Mouse (Mus musculus): Measurements from ENCODE around the gene Snupn. TPM values are rescaled to one million over a fixed set of nuclear protein-coding genes. Genes with fewer than 3 reads are reported as not detected.

The Snupn gene
- polyA plus RNA-seq, 1 experiment = 7.7 TPM

- H3K79me2 ChIP-seq (ENCODE audit: control insufficient read depth, insufficient read depth) = no peaks in the 10 kb centered on the region
Measured at GRCm38 (mm10) chr9:56953562-56953961, 2.9 kb downstream of the Snupn start.

GRCm38 (mm10) chr9:56956966-56957675 lies 6.4 kb downstream of the Snupn start:
- H3ac ChIP-seq (ENCODE audit: control insufficient read depth, insufficient read length, low read depth) = no peak overlapping the region
- no peaks in the 10 kb centered on the region for H3K79me2 ChIP-seq (ENCODE audit: control insufficient read depth, insufficient read depth)
- no peak for TF ChIP-seq USF1 (IDR thresholded peaks at IDR 0.05; ENCODE audit: low read depth)
- TF ChIP-seq MAX (IDR thresholded peaks at IDR 0.05) = no peak
- TF ChIP-seq MYOG (IDR thresholded peaks at IDR 0.05; ENCODE audit: control insufficient read depth, extremely low read depth, insufficient read length) = no peak
- no peak for TF ChIP-seq FOSL1 (IDR thresholded peaks at IDR 0.05; ENCODE audit: insufficient read depth, low read length, poor library complexity, severe bottlenecking)
- TF ChIP-seq CEBPB (IDR thresholded peaks at IDR 0.05; ENCODE audit: low read depth) = no peak
- no peak for TF ChIP-seq CTCF (IDR thresholded peaks at IDR 0.05; ENCODE audit: control insufficient read depth, insufficient read depth, insufficient read length)
- no peak for TF ChIP-seq MYOD1 (IDR thresholded peaks at IDR 0.05; ENCODE audit: control insufficient read depth, insufficient read length, low read depth)
- no peaks in the 10 kb centered on the region for H3K27me3 ChIP-seq (ENCODE audit: control insufficient read depth, insufficient read depth, insufficient read length)
- H3K79me3 ChIP-seq (ENCODE audit: low read depth) = no peaks in the 10 kb centered on the region
- H3K36me3 ChIP-seq (ENCODE audit: control insufficient read depth, insufficient read depth) = peaks cover 5% of the 10 kb centered on the region
- no peak overlapping the region for H3K4me3 ChIP-seq (ENCODE audit: insufficient read depth, poor library complexity, severe bottlenecking)

More at GRCm38 (mm10) chr9:56953562-56953961, 2.9 kb downstream of the Snupn start:
- TF ChIP-seq CEBPB (IDR thresholded peaks at IDR 0.05; ENCODE audit: low read depth) (no peak), USF1 (IDR thresholded peaks at IDR 0.05; ENCODE audit: low read depth) (no peak), CTCF (IDR thresholded peaks at IDR 0.05; ENCODE audit: control insufficient read depth, insufficient read depth, insufficient read length) (no peak), MAX (IDR thresholded peaks at IDR 0.05) (no peak), MYOG (IDR thresholded peaks at IDR 0.05; ENCODE audit: control insufficient read depth, extremely low read depth, insufficient read length) (no peak), FOSL1 (IDR thresholded peaks at IDR 0.05; ENCODE audit: insufficient read depth, low read length, poor library complexity, severe bottlenecking) (no peak), MYOD1 (IDR thresholded peaks at IDR 0.05; ENCODE audit: control insufficient read depth, insufficient read length, low read depth) (no peak)
- H3K79me3 ChIP-seq (ENCODE audit: low read depth) = peaks cover 2% of the 10 kb centered on the region
- no peak overlapping the region for H3K4me3 ChIP-seq (ENCODE audit: insufficient read depth, poor library complexity, severe bottlenecking)
- peaks cover 5% of the 10 kb centered on the region for H3K36me3 ChIP-seq (ENCODE audit: control insufficient read depth, insufficient read depth)
- no peaks in the 10 kb centered on the region for H3K27me3 ChIP-seq (ENCODE audit: control insufficient read depth, insufficient read depth, insufficient read length)
- no peak overlapping the region for H3ac ChIP-seq (ENCODE audit: control insufficient read depth, insufficient read length, low read depth)

- no peaks in the 10 kb centered on the region for H3K79me2 ChIP-seq (ENCODE audit: control insufficient read depth, insufficient read depth)
- no peaks in the 10 kb centered on the region for H3K27me3 ChIP-seq (ENCODE audit: control insufficient read depth, insufficient read depth, insufficient read length)
- H3ac ChIP-seq (ENCODE audit: control insufficient read depth, insufficient read length, low read depth) = no peak overlapping the region
- peaks cover 13% of the 10 kb centered on the region for H3K36me3 ChIP-seq (ENCODE audit: control insufficient read depth, insufficient read depth)
- no peak overlapping the region for H3K4me3 ChIP-seq (ENCODE audit: insufficient read depth, poor library complexity, severe bottlenecking)
- TF ChIP-seq MAX (IDR thresholded peaks at IDR 0.05) = no peak
- no peak for TF ChIP-seq MYOG (IDR thresholded peaks at IDR 0.05; ENCODE audit: control insufficient read depth, extremely low read depth, insufficient read length)
- no peak for TF ChIP-seq FOSL1 (IDR thresholded peaks at IDR 0.05; ENCODE audit: insufficient read depth, low read length, poor library complexity, severe bottlenecking)
- TF ChIP-seq CEBPB (IDR thresholded peaks at IDR 0.05; ENCODE audit: low read depth) = no peak
- no peak for TF ChIP-seq USF1 (IDR thresholded peaks at IDR 0.05; ENCODE audit: low read depth)
- no peak for TF ChIP-seq CTCF (IDR thresholded peaks at IDR 0.05; ENCODE audit: control insufficient read depth, insufficient read depth, insufficient read length)
- TF ChIP-seq MYOD1 (IDR thresholded peaks at IDR 0.05; ENCODE audit: control insufficient read depth, insufficient read length, low read depth) = no peak
- no peaks in the 10 kb centered on the region for H3K79me3 ChIP-seq (ENCODE audit: low read depth)
Measured at GRCm38 (mm10) chr9:56958689-56959088, 8.0 kb downstream of the Snupn start.

- no peaks in the 10 kb centered on the region for H3K27me3 ChIP-seq (ENCODE audit: control insufficient read depth, insufficient read depth, insufficient read length)
- no peak for TF ChIP-seq CTCF (IDR thresholded peaks at IDR 0.05; ENCODE audit: control insufficient read depth, insufficient read depth, insufficient read length)
- no peaks in the 10 kb centered on the region for H3K79me3 ChIP-seq (ENCODE audit: low read depth)
- no peak overlapping the region for H3ac ChIP-seq (ENCODE audit: control insufficient read depth, insufficient read length, low read depth)
- no peaks in the 10 kb centered on the region for H3K79me2 ChIP-seq (ENCODE audit: control insufficient read depth, insufficient read depth)
- H3K4me3 ChIP-seq (ENCODE audit: insufficient read depth, poor library complexity, severe bottlenecking) = no peak overlapping the region
- H3K36me3 ChIP-seq (ENCODE audit: control insufficient read depth, insufficient read depth) = peaks cover 27% of the 10 kb centered on the region
Measured at GRCm38 (mm10) chr9:56961591-56961990, 10.9 kb downstream of the Snupn start.

GRCm38 (mm10) chr9:56970158-56970557 lies 19.5 kb downstream of the Snupn start:
- H3K27me3 ChIP-seq (ENCODE audit: control insufficient read depth, insufficient read depth, insufficient read length) = no peaks in the 10 kb centered on the region
- no peak overlapping the region for H3K4me3 ChIP-seq (ENCODE audit: insufficient read depth, poor library complexity, severe bottlenecking)
- peaks cover 6% of the 10 kb centered on the region for H3K36me3 ChIP-seq (ENCODE audit: control insufficient read depth, insufficient read depth)
- H3ac ChIP-seq (ENCODE audit: control insufficient read depth, insufficient read length, low read depth) = no peak overlapping the region
- H3K79me2 ChIP-seq (ENCODE audit: control insufficient read depth, insufficient read depth) = no peaks in the 10 kb centered on the region
- TF ChIP-seq FOSL1 (IDR thresholded peaks at IDR 0.05; ENCODE audit: insufficient read depth, low read length, poor library complexity, severe bottlenecking) (no peak), MAX (IDR thresholded peaks at IDR 0.05) (no peak)
- no peaks in the 10 kb centered on the region for H3K79me3 ChIP-seq (ENCODE audit: low read depth)

- no peak overlapping the region for H3K4me3 ChIP-seq (ENCODE audit: insufficient read depth, poor library complexity, severe bottlenecking)
- no peak for TF ChIP-seq MYOD1 (IDR thresholded peaks at IDR 0.05; ENCODE audit: control insufficient read depth, insufficient read length, low read depth)
- H3K27me3 ChIP-seq (ENCODE audit: control insufficient read depth, insufficient read depth, insufficient read length) = no peaks in the 10 kb centered on the region
- H3K79me3 ChIP-seq (ENCODE audit: low read depth) = no peaks in the 10 kb centered on the region
- H3K36me3 ChIP-seq (ENCODE audit: control insufficient read depth, insufficient read depth) = no peaks in the 10 kb centered on the region
- H3K79me2 ChIP-seq (ENCODE audit: control insufficient read depth, insufficient read depth) = no peaks in the 10 kb centered on the region
- no peak overlapping the region for H3ac ChIP-seq (ENCODE audit: control insufficient read depth, insufficient read length, low read depth)
Measured at GRCm38 (mm10) chr9:56973960-56974524, 23.4 kb downstream of the Snupn start.
